Mouse (Mus musculus) CH12.LX (cell line): Measurements from ENCODE around the gene Fbxl21.

Experiments used
- CHD2 ChIP-seq: IDR thresholded peaks from 2 replicates; pipeline ENCODE4 v1.6.1; 2011; ENCODE audit warnings: low read length, improper control_type of control experiment
- CTCF ChIP-seq, 2 experiments: IDR thresholded peaks in 1 of 2; conservative IDR thresholded peaks in 1 of 2; 2 replicates each; pipeline ENCODE4 v1.5.1; 2011 to 2012; ENCODE audit warnings: low read depth in 2 of 2, low read length in 2 of 2, improper control_type of control experiment in 1 of 2, inconsistent platforms in 1 of 2, mild to moderate bottlenecking in 1 of 2, moderate library complexity in 1 of 2
- ELF1 ChIP-seq: IDR thresholded peaks from 2 replicates; pipeline ENCODE4 v1.6.1; 2014; ENCODE audit warnings: low read depth, mild to moderate bottlenecking, inconsistent platforms, low read length, improper control_type of control experiment
- EP300 ChIP-seq: IDR thresholded peaks from 2 replicates; pipeline ENCODE4 v1.6.1; 2011; ENCODE audit warnings: low read length, improper control_type of control experiment
- ETS1 ChIP-seq: conservative IDR thresholded peaks from 2 replicates; pipeline ENCODE4 v1.6.1; 2012; ENCODE audit warnings: low read depth, mild to moderate bottlenecking, inconsistent platforms, low read length, improper control_type of control experiment, moderate library complexity
- HCFC1 ChIP-seq: IDR thresholded peaks from 2 replicates; pipeline ENCODE4 v1.6.1; 2012; ENCODE audit warnings: low read depth, mild to moderate bottlenecking, inconsistent platforms, low read length, improper control_type of control experiment
- JUND ChIP-seq: conservative IDR thresholded peaks from 2 replicates; pipeline ENCODE4 v1.6.1; 2011; ENCODE audit warnings: low read depth, low read length, improper control_type of control experiment
- MAX ChIP-seq: IDR thresholded peaks from 2 replicates; pipeline ENCODE4 v1.6.1; 2011; ENCODE audit warnings: low read length, improper control_type of control experiment
- NRF1 ChIP-seq: IDR thresholded peaks from 2 replicates; pipeline ENCODE4 v1.6.1; 2014; ENCODE audit warnings: low read depth, mild to moderate bottlenecking, inconsistent platforms, low read length, improper control_type of control experiment, moderate library complexity
- POLR2A ChIP-seq: IDR thresholded peaks from 2 replicates; pipeline ENCODE4 v1.6.1; 2011; ENCODE audit warnings: low read depth, mild to moderate bottlenecking, improper control_type of control experiment, low read length
- RAD21 ChIP-seq: IDR thresholded peaks from 2 replicates; pipeline ENCODE4 v1.6.1; 2011; ENCODE audit warnings: low read depth, mild to moderate bottlenecking, low read length, improper control_type of control experiment, moderate library complexity
- SMC3 ChIP-seq: IDR thresholded peaks from 2 replicates; pipeline ENCODE4 v1.6.1; 2011; ENCODE audit warnings: low read depth, low read length, improper control_type of control experiment
- TCF12 ChIP-seq: IDR thresholded peaks from 2 replicates; pipeline ENCODE4 v1.6.1; 2014; ENCODE audit warnings: low read depth, mild to moderate bottlenecking, inconsistent platforms, low read length, improper control_type of control experiment
- UBTF ChIP-seq: IDR thresholded peaks from 2 replicates; pipeline ENCODE4 v1.6.1; 2012; ENCODE audit warnings: low read depth, mild to moderate bottlenecking, inconsistent platforms, low read length, improper control_type of control experiment, moderate library complexity

DNA sequence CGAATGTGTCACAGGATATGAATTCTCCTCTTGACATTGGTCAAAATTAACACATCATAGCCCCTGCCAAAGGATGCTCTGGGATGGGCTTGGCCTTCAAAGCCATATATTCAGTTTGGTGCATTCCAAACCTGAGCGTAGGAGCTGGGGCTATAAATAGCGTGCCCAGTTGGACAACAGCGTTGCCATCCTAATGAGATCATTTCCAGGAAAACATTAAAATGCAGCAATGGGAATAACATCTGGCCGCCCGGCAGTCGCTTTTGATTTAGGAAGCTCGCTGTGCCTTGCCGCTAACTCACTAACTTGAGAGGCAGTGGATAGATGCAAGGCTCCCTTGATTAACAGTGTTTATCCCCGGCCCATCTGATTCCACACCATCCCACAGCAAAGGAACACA, 44.1 kb downstream of the Fbxl21 start:
- TF ChIP-seq CTCF (conservative IDR thresholded peaks at IDR 0.05 in 1 of 2, IDR thresholded peaks at IDR 0.05 in 1 of 2; ENCODE audit: low read depth in 2 of 2, low read length in 2 of 2): no peak
- no peak for TF ChIP-seq POLR2A
- no peak for TF ChIP-seq NRF1
- TF ChIP-seq EP300: no peak
- no peak for TF ChIP-seq ELF1
- no peak for TF ChIP-seq MAX
- TF ChIP-seq SMC3: no peak
- no peak for TF ChIP-seq RAD21
- TF ChIP-seq HCFC1: no peak
- TF ChIP-seq UBTF: no peak
- no peak for TF ChIP-seq ETS1
- TF ChIP-seq JUND: no peak
- no peak for TF ChIP-seq CHD2
- no peak for TF ChIP-seq TCF12
